Mouse (Mus musculus) liver, adult 2 months (tissue): ENCODE data around the gene Rps6ka4. TPM values are rescaled to one million over a fixed set of nuclear protein-coding genes. Genes with fewer than 3 reads are reported as not detected.

Experiments
- DNase-seq: peaks from one replicate; pipeline ENCODE4 v3.0.0-alpha.2; 2011; ENCODE audit warnings: low read depth, low spot score; ENCODE audit errors: extremely low read depth
- H3K27ac ChIP-seq: fragments of 200-500 bp; replicated peaks from 2 replicates; pipeline ENCODE4 v1.5.1; 2012; ENCODE audit warnings: low read depth, mild to moderate bottlenecking, control low read depth, inconsistent platforms, low read length; ENCODE audit not compliant: insufficient read depth
- H3K27me3 ChIP-seq: fragments of 200-500 bp; 2 replicates; pipeline ENCODE4 v1.6.1; 2012; ENCODE audit warnings: mild to moderate bottlenecking, moderate library complexity, low read length, inconsistent platforms; ENCODE audit not compliant: control insufficient read depth, insufficient read depth
- H3K36me3 ChIP-seq: fragments of 200-500 bp; 2 replicates; pipeline ENCODE4 v1.6.1; 2012; ENCODE audit warnings: low read length, inconsistent platforms; ENCODE audit not compliant: control insufficient read depth, insufficient read depth
- H3K4me1 ChIP-seq: fragments of 200-500 bp; 2 replicates; pipeline ENCODE4 v1.6.1; 2011; ENCODE audit warnings: low read length; ENCODE audit not compliant: control insufficient read depth, insufficient read depth
- H3K4me3 ChIP-seq: fragments of 200-500 bp; 2 replicates; pipeline ENCODE4 v1.5.1; 2011; ENCODE audit warnings: low read depth, mild to moderate bottlenecking, control low read depth, low read length, moderate library complexity; ENCODE audit not compliant: insufficient read depth
- H3K79me2 ChIP-seq: fragments of 200-500 bp; 2 replicates; pipeline ENCODE4 v1.6.1; 2012; ENCODE audit warnings: inconsistent platforms, mild to moderate bottlenecking, low read length, moderate library complexity; ENCODE audit not compliant: control insufficient read depth, insufficient read depth
- H3K9ac ChIP-seq: fragments of 200-500 bp; 2 replicates; pipeline ENCODE4 v1.6.1; 2012; ENCODE audit warnings: low read depth, mild to moderate bottlenecking, control low read depth, inconsistent platforms, low read length
- CTCF ChIP-seq: fragments of 200-500 bp; IDR thresholded peaks from 2 replicates; pipeline ENCODE4 v1.5.1; 2011; ENCODE audit warnings: low read depth, low read length, control low read depth
- POLR2A ChIP-seq: fragments of 200-500 bp; IDR thresholded peaks from 2 replicates; pipeline ENCODE4 v1.6.1; 2011; ENCODE audit warnings: low read length, control low read depth; ENCODE audit not compliant: insufficient read depth; ENCODE audit errors: extremely low read depth
- WGBS: fragments of 180-500 bp; shearing (Covaris S2); methylation state at CpG from one replicate; pipeline ENCODE4 v1.1.7; 2018; 5-methylcytosine and 5-hydroxymethylcytosine counted together
- polyA plus RNA-seq: library from polyadenylated mRNA; depleted of rRNA; stranded (reverse); fragments of >200 nt; gene quantifications from 2 replicates; pipeline ENCODE4 v1.2.3, GENCODE M21; 2012
- total RNA-seq: library from RNA; depleted of rRNA; stranded (reverse); fragments of >200 nt; gene quantifications from 2 replicates; pipeline ENCODE4 v1.2.3, GENCODE M21; 2014

The Rps6ka4 gene
- total and polyA plus RNA-seq, 2 experiments = 3.9 to 8.4 TPM

DNA sequence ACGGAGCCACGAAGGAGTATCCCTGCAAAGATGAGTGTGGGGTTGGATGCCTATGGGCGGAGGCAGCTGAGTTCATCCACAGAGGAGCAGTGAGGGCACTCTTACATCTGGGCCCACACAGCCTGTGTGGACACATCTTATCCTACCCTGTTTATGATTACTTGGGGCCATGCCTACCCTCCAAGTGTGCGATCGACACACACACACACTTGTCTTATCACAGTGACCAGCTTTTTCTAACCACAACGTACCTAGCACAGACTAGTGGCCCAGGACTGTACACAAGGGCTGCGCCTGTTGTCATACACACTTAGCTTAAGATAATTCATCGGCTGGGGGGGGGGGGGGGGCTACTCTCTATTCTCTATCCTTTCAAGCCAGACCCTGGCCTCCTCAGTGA lies 8.1 kb downstream of the Rps6ka4 start:
- Histone ChIP-seq H3K4me1 (no peaks in the 10 kb centered on the region), H3K27ac (no peak overlapping the region), H3K9ac (no peak overlapping the region), H3K79me2 (no peaks in the 10 kb centered on the region), H3K4me3 (no peak overlapping the region), H3K36me3 (peaks cover 11% of the 10 kb centered on the region), H3K27me3 (no peaks in the 10 kb centered on the region)
- WGBS = 92% methylated on average over 8 of the region's 8 CpGs
- no peak for TF ChIP-seq POLR2A
- no peak for TF ChIP-seq CTCF
- no peak for DNase-seq

DNA sequence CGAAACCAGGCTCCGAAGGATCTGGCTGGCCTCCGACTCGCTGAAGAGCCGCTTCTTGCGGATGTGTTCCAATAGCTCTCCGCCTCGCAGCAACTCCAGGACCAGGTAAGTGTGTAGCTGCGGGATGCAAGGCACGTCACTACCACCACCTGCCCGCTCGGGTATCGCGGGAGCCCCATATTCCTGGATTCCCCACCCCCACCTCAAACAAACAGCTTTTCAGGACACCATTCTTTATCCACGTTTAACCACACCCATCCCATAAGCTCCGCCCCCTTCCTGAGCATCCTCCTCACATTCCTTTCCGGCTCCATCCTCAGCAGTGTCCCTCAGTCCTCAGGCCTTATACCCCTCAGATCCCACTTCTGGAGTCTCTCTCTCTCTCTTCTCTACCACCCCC lies 9.1 kb downstream of the Rps6ka4 start:
- no peak overlapping the region for H3K27ac ChIP-seq
- no peak overlapping the region for H3K9ac ChIP-seq
- no peaks in the 10 kb centered on the region for H3K4me1 ChIP-seq
- TF ChIP-seq CTCF = no peak
- TF ChIP-seq POLR2A = no peak
- peaks cover 11% of the 10 kb centered on the region for H3K36me3 ChIP-seq
- no peak overlapping the region for H3K4me3 ChIP-seq
- DNase-seq = no peak
- WGBS = 80% methylated on average over 17 of the region's 17 CpGs
- no peaks in the 10 kb centered on the region for H3K79me2 ChIP-seq
- H3K27me3 ChIP-seq = no peaks in the 10 kb centered on the region

DNA sequence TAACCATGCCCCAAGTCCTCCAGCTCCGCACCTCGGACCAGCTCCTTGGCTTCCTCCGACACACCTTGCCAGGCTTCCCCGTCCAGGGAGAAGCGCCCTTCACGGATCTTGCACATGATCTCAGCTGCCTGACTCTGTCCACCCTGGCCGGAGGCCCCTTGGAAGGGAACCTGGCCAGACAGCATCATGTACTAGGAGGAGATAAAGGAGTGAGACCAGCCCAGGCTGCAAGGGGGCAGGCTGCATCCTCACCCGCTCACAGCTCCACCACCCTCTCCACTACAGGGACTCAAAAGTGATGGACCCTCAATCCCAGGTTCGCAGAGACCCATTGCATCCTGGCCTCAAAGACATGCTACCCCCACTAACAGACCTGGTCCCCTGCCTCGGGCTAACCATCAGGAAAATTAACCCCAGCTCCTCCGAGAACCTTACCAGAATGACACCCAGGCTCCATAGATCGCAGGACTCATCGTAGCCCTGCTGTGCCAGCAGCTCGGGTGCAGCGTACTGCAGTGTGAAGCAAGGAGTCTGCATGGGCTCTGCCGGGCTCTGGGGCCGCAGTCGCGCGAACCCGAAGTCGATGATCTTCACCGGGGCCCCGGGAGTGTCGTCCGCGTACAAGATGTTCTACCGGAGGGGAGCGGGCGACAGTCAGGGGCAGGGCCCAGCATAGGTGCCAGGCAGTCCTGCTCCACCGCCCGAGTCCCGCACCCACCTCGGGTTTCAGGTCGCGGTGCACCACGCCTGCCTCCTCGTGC lies 9.7 kb downstream of the Rps6ka4 start:
- Histone ChIP-seq H3K4me1 (no peaks in the 10 kb centered on the region), H3K36me3 (peaks cover 11% of the 10 kb centered on the region), H3K27me3 (no peaks in the 10 kb centered on the region), H3K9ac (no peak overlapping the region), H3K27ac (no peak overlapping the region), H3K4me3 (no peak overlapping the region), H3K79me2 (no peaks in the 10 kb centered on the region)
- TF ChIP-seq CTCF = no peak
- TF ChIP-seq POLR2A = no peak
- DNase-seq = no peak
- WGBS = 75% methylated on average over 38 of the region's 38 CpGs

DNA sequence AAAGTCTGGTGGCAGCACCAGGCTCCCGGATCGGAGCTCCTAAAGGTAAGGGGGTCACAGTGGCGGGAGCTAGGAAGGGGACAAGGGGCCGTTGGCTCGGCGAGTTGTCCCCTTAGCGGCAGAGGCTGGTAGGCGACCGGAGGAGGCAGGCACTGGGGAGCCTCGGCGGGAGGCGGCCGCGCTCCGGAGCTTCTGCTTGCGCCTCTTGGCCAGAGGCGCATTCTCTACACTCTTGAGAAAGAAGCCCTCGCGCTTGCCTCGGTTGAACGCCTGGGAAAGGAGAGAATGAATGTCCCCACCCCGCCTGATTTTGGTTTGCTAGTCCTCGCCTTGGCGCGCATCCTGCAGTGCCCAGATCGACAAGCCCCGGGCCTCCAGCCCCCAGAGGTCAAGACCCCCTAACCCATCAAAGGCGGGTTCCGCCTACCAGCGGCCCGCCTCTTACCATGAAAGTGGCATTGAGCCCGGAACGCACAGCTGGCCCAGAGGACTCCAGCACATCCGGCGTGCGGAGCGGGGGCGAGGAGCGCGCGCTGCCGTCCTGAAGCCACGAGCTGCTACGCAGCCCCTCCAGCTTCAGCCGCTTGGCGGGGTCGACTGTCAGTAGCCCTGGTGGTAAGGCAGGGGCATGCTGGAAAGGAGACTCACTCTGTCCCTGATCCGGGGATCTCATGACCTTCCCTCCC lies 10.4 kb downstream of the Rps6ka4 start:
- Histone ChIP-seq H3K79me2 (no peaks in the 10 kb centered on the region), H3K27ac (no peak overlapping the region), H3K9ac (no peak overlapping the region), H3K36me3 (peaks cover 11% of the 10 kb centered on the region), H3K4me1 (no peaks in the 10 kb centered on the region), H3K4me3 (no peak overlapping the region), H3K27me3 (no peaks in the 10 kb centered on the region)
- TF ChIP-seq CTCF = no peak
- no peak for TF ChIP-seq POLR2A
- no peak for DNase-seq
- WGBS = 77% methylated on average over 48 of the region's 48 CpGs

DNA sequence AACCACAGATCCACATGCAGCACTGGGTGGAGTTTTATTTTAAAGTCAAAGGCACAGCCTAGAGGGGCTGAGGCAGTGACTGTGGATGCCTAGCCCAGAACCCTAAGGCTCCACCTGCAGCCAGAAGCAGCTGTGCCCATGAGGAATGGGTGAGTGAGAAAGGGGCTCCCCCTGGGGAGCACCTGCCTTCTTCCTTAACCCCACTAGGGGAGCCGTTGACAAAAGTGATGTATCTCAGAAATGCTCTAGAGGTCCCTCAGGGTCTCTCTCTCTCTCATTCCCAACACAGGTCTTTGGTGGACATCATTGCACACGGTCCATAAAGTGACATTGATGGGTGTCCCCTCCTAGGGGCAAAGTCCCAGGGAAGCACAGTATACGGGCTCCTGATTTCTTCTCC lies 11.4 kb downstream of the Rps6ka4 start:
- H3K27me3 ChIP-seq = no peaks in the 10 kb centered on the region
- 66% methylated on average over 3 of the region's 3 CpGs for WGBS
- TF ChIP-seq POLR2A (no peak), CTCF (no peak)
- H3K79me2 ChIP-seq = no peaks in the 10 kb centered on the region
- DNase-seq = no peak
- no peak overlapping the region for H3K4me3 ChIP-seq
- H3K4me1 ChIP-seq = no peaks in the 10 kb centered on the region
- peaks cover 5% of the 10 kb centered on the region; the same call in 1 of the 2 replicates for H3K36me3 ChIP-seq
- H3K9ac ChIP-seq = no peak overlapping the region
- no peak overlapping the region for H3K27ac ChIP-seq

DNA sequence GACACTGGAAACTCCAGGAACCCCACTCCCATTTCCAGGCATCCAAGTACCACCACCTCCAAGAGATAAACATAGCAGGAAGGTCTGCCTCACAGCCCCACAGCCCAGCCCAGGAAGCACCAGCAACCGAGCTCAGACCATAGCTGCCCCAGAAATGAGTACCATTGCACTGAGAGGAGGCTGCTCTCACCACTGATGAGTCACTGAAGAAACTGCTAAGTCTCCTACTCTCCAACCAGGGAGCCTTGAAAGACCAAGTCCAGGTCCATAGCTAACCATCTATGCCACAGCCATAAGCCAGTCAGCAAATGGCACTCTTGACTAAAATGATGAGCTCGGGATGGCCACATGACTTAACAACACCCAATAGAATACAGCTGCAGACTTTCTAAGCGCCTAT lies 13.8 kb downstream of the Rps6ka4 start:
- no peaks in the 10 kb centered on the region for H3K4me1 ChIP-seq
- H3K4me3 ChIP-seq = no peak overlapping the region
- H3K36me3 ChIP-seq = peaks cover 2% of the 10 kb centered on the region; the same call in 1 of the 2 replicates
- DNase-seq = no peak
- H3K9ac ChIP-seq = no peak overlapping the region
- no peaks in the 10 kb centered on the region for H3K27me3 ChIP-seq
- TF ChIP-seq POLR2A (no peak), CTCF (no peak)
- 67% methylated on average over 3 of the region's 3 CpGs for WGBS
- H3K27ac ChIP-seq = no peak overlapping the region
- no peaks in the 10 kb centered on the region for H3K79me2 ChIP-seq
